Mouse (Mus musculus) retina, postnatal 7 days (tissue): ENCODE measurements around the gene Npas4.
"Not testable (repeated sequence)": the region's sequence is repeated elsewhere in the genome, so short reads cannot be mapped to it uniquely, and the experiment has no call there.

Source experiments
- DNase-seq: peaks from one replicate; pipeline ENCODE4 v3.0.0-alpha.2; 2012; ENCODE audit warnings: low read depth, low spot score

Npas4 gene

GRCm38 (mm10) chr19:4992904-4993303 lies 2.8 kb upstream of the Npas4 start:
- DNase-seq: peak; percentile 47

- DNase-seq: no peak
These were observed 2.3 kb upstream of the Npas4 start for GRCm38 (mm10) chr19:4992371-4992770.

DNA sequence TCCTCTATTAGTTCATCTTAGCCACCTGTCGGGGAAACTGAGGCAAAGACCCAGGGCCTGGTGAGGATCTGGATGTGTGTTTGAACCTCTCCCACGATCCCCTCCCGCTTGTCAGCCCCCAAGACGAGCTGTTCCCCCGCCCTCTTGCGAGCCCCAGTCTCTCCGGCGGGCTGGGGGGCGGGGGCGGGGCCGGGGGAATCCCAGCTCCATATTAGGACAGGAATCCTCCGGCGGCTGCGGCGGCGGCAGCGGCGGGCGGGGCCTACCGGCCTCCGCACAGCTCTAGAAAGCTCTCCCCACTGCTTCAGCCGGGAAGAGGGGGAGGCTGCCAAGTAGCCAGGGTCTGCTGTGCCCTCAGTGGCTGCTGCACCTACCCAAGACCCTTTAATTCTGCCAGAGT lies 600 bp upstream of the Npas4 start:
- no peak for DNase-seq

GRCm38 (mm10) chr19:4989434-4990255 lies 471 bp downstream of the Npas4 start:
- peak; percentile 71 for DNase-seq

- DNase-seq: peak; percentile 31
These were observed 1.1 kb downstream of the Npas4 start for GRCm38 (mm10) chr19:4989013-4989412.

- DNase-seq: peak; percentile 57
These were observed 8.3 kb downstream of the Npas4 start for GRCm38 (mm10) chr19:4981767-4982166.

DNA sequence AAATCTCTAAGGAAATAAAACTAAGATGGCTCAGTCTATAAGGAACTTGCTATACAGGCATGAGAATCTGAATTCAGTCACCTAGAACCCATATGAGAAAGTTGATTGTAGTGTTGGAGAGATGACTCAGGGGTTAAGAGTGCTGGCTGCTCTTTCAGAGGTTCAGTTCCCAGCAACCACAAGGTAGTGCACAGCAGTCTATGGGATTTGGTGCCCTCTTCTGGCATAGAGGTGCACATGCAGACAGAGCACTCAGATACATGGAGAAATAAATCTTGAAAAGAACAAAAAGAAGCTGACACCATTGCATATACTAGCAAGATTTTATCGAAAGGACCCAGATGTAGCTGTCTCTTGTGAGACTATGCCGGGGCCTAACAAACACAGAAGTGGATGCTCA lies 21.9 kb downstream of the Npas4 start:
- no peak for DNase-seq

GRCm38 (mm10) chr19:4961928-4962601 lies 28.1 kb downstream of the Npas4 start, which contains the start of gene Mrpl11:
Gene Mrpl11 (plus strand): TSS chr19:4962147.
- DNase-seq: peak; percentile 92

DNA sequence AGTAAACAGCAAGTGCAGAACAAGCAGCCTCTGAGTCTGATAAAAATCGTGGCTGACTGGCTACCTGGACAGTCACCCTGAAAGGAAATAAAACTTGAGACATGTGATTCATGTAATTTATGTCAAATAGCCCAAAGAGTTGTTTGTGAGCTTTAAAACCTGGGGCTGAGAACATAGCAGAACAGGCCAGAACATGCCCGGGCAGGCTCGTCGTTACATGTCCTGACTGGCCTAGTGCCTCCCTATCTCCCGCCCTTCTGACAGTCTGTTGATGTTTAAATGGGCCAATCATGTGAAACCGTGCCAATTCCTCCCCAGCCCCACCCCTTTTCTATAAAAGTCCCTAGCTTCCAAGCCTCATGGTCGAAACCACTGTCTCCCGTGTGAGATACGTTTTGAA lies 41.5 kb downstream of the Npas4 start:
- not testable (repeated sequence) for DNase-seq

GRCm38 (mm10) chr19:4945540-4945939 lies 44.6 kb downstream of the Npas4 start:
- no peak for DNase-seq

- no peak for DNase-seq
These were observed 46.9 kb downstream of the Npas4 start for GRCm38 (mm10) chr19:4943253-4943588.

DNA sequence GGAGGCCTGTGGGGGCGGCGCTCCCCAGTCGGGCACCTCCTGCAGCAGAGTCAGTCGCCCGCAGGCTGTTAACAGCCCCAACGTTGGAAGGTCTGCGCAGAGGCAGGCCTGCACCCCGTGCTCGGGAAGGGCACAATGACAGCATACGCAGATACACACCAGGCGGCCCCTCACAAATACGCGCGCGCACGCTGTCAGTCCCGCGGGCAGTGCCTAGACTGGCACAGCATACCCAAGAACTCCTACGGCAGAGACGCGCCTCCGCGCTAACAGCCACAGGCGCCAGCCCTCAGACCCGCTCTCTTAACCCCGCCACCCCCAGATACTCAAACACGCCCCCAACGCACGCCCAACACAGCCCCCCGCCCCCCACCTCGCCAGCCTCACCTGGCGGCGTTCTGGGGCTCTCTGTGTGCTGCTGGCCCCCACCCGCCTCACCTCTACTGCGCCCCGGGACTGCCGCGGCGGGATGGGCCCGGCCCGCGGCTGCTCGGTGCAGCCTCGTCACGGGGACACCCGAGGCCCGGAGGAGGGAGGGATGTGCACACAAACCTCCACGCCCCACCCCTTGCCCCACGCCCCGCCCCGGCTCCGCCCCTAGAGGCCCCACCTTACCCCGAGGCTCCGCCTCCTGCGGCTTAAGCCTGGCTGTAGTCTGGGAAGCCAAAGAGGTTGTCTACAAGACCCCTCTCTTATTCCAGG lies 47.4 kb downstream of the Npas4 start, which contains the start of gene Peli3:
Gene Peli3 (minus strand): TSS at position 577 of the 702 bp plus-strand sequence.
- peak; percentile 77 for DNase-seq

- no peak for DNase-seq
These were observed 52.4 kb downstream of the Npas4 start for GRCm38 (mm10) chr19:4937444-4938310.

DNA sequence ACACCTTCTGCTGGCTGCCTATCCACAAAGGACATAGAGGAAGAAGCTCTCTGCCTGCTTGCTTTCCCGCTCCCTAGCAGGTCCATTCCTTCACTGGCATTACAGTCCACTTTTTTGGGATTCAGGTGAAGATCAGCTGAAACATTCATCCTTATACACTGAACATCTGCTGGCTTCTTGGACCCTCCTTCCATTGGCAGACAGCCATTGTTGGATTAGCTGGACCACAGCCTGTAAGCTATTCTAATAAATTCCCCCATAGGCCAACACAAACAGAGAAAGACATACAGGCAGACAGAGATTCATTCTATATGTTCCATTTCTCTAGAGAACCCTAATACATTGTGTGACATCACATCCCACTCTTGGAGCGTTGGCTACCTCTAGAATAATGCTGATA lies 53.2 kb downstream of the Npas4 start:
- no peak for DNase-seq
